ENCODE assay signal across 13 mouse cellular contexts in the genomic region with DNA sequence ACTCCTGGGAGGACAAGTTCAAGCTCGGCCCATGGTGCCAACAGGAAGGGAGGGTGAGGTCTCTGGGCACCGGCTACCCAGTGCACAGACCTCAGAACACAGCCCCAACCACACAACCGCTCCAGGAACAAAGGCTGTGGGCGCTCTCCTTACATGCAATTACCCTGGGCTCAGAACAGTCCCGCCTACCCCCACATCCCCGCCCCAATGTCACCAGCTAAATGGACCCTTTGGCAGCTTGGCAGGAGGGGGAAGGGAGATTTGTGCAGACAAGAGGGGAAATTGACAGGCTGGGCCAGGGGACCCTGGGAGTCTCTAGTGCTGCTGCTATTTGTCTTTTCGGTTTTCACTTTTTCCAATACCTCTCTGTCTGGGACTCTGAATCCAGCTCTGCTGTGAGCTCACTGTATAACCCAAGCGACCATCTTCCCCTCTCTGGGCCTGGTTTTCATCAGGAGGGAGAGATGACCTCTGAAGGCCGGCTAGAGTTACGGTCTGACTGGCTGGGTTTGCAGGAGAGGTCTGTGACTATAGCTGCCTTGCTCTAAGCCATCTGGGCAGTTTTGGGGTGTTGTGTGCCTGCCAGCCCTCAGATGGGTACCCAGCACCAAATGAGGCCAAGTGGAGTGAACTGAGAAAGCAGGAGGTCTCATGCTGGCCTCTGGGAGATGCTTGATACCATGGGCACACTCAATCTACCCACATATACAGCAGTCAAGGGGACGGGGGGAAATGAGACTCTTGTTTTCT. TPM values are rescaled to one million over a fixed set of nuclear protein-coding genes. Genes with fewer than 3 reads are reported as not detected.
DNase-seq lines count a peak whose midpoint lies in the region; ATAC-seq and TF ChIP-seq lines count a peak whose summit lies in the region.
"Had no signal": no experiment of that assay in that cellular context is flagged by ENCODE, and none has a peak within 500 bp of the region (broad histone marks: within the 10 kb centered on the region; RNA-seq: fewer than 3 reads in every experiment).

No protein-coding gene starts in this region.

- no peaks in the 10 kb centered on the region for H3K36me3 ChIP-seq in forebrain, embryonic 12.5 days (replicated peaks)
- no peaks in the 10 kb centered on the region for H3K36me3 ChIP-seq in hindbrain, postnatal 0 days (ENCODE audit: insufficient read depth, low read length)
- no peaks in the 10 kb centered on the region for H3K36me3 ChIP-seq in neural tube, embryonic 14.5 days (ENCODE audit: control insufficient read depth, insufficient read depth, low read length)
- H3K36me3 ChIP-seq: limb, embryonic 15.5 days; stomach, embryonic 15.5 days had no signal

- WGBS in forebrain, embryonic 12.5 days: 35% methylated on average over 11 of the region's 11 CpGs
- 36% methylated on average over 11 of the region's 11 CpGs for WGBS in hindbrain, postnatal 0 days
- WGBS in neural tube, embryonic 14.5 days: 29% methylated on average over 11 of the region's 11 CpGs
- 70% methylated on average over 11 of the region's 11 CpGs for WGBS in lung, adult 2 months

- H3K27me3 ChIP-seq in forebrain, embryonic 12.5 days: no peaks in the 10 kb centered on the region
- no peaks in the 10 kb centered on the region for H3K27me3 ChIP-seq in hindbrain, postnatal 0 days (ENCODE audit: insufficient read depth, low read length)
- no peaks in the 10 kb centered on the region for H3K27me3 ChIP-seq in neural tube, embryonic 14.5 days (ENCODE audit: control insufficient read depth, insufficient read depth, low read length)
- H3K27me3 ChIP-seq: limb, embryonic 15.5 days; stomach, embryonic 15.5 days had no signal

- peak; percentile 87 for ATAC-seq in forebrain, embryonic 12.5 days (ENCODE audit: low FRiP score)
- peak; percentile 53 for ATAC-seq in hindbrain, postnatal 0 days
- ATAC-seq in neural tube, embryonic 14.5 days (ENCODE audit: low read depth): peak; percentile 56; the same call in 1 of the 2 replicates

- peak; percentile 55 for DNase-seq in embryo, embryonic 10 days (ENCODE audit: low spot score)
- no peak for DNase-seq in embryo, embryonic 9.5 days (ENCODE audit: extremely low spot score)
- DNase-seq in hindbrain, postnatal 0 days (ENCODE audit: low spot score): peak; percentile 51
- DNase-seq in lung, adult 2 months: no peak
- no peak for DNase-seq in layer of hippocampus, postnatal 25 days (ENCODE audit: extremely low spot score in 1 of 2, low spot score in 1 of 2)
- DNase-seq in kidney, adult 18-20 months: no peak
- DNase-seq: gastrocnemius, postnatal 10 days; kidney, adult 8-10 months; lung, postnatal 10 days had no signal

- peaks cover 40% of the 10 kb centered on the region for H3K4me1 ChIP-seq in forebrain, embryonic 12.5 days
- H3K4me1 ChIP-seq in hindbrain, postnatal 0 days (ENCODE audit: insufficient read depth, low read length): peaks cover 19% of the 10 kb centered on the region; the same call in 1 of the 2 replicates
- H3K4me1 ChIP-seq in neural tube, embryonic 14.5 days (ENCODE audit: control insufficient read depth, insufficient read depth, low read length): peaks cover 16% of the 10 kb centered on the region
- no peaks in the 10 kb centered on the region for H3K4me1 ChIP-seq in lung, adult 2 months (ENCODE audit: control insufficient read depth, insufficient read depth, low read length)

- no peak for TF ChIP-seq POLR2A in lung, adult 2 months (IDR thresholded peaks at IDR 0.05; ENCODE audit: borderline replicate concordance, extremely low read depth, low read depth, low read length)

- no peaks in the 10 kb centered on the region for H3K9me3 ChIP-seq in forebrain, embryonic 12.5 days
- H3K9me3 ChIP-seq in hindbrain, postnatal 0 days (ENCODE audit: low read length): no peaks in the 10 kb centered on the region
- no peaks in the 10 kb centered on the region for H3K9me3 ChIP-seq in neural tube, embryonic 14.5 days (ENCODE audit: control insufficient read depth, low read length)
- H3K9me3 ChIP-seq: limb, embryonic 15.5 days; stomach, embryonic 15.5 days had no signal

- peak overlapping the region; percentile 40 for H3K9ac ChIP-seq in forebrain, embryonic 12.5 days
- H3K9ac ChIP-seq in hindbrain, postnatal 0 days (replicated peaks; ENCODE audit: low read length): no peak overlapping the region
- no peak overlapping the region for H3K9ac ChIP-seq in neural tube, embryonic 14.5 days (replicated peaks; ENCODE audit: low read depth, low read length)
- H3K9ac ChIP-seq: limb, embryonic 15.5 days; stomach, embryonic 15.5 days had no signal

- H3K4me2 ChIP-seq in forebrain, embryonic 12.5 days: peak overlapping the region; percentile 41
- no peak overlapping the region for H3K4me2 ChIP-seq in hindbrain, postnatal 0 days (ENCODE audit: low read depth, low read length)
- no peak overlapping the region for H3K4me2 ChIP-seq in neural tube, embryonic 14.5 days (ENCODE audit: low read depth, low read length)
- H3K4me2 ChIP-seq: limb, embryonic 15.5 days; stomach, embryonic 15.5 days had no signal

- no peak for TF ChIP-seq CTCF in hindbrain, postnatal 0 days (IDR thresholded peaks at IDR 0.05; ENCODE audit: low read depth)
- no peak for TF ChIP-seq CTCF in lung, adult 2 months (IDR thresholded peaks at IDR 0.05; ENCODE audit: insufficient read depth, low read length)

- H3K27ac ChIP-seq in forebrain, embryonic 12.5 days: peak overlapping the region; percentile 74
- no peak overlapping the region for H3K27ac ChIP-seq in hindbrain, postnatal 0 days
- peak overlapping the region; percentile 52; the same call in 1 of the 2 replicates for H3K27ac ChIP-seq in neural tube, embryonic 14.5 days (ENCODE audit: low read depth, low read length)
- H3K27ac ChIP-seq: limb, embryonic 15.5 days; stomach, embryonic 15.5 days had no signal

- peak overlapping the region; percentile 1; the same call in 1 of the 2 replicates for H3K4me3 ChIP-seq in forebrain, embryonic 12.5 days (replicated peaks)
- H3K4me3 ChIP-seq in hindbrain, postnatal 0 days (ENCODE audit: low read length): no peak overlapping the region
- no peak overlapping the region for H3K4me3 ChIP-seq in neural tube, embryonic 14.5 days (ENCODE audit: low read depth, low read length)
- H3K4me3 ChIP-seq in lung, adult 2 months (replicated peaks; ENCODE audit: extremely low read depth, low read depth, low read length): no peak overlapping the region
- H3K4me3 ChIP-seq: limb, embryonic 15.5 days; stomach, embryonic 15.5 days had no signal

RNA-seq across cellular contexts. Expression of gene Nav1, which starts 3.8 kb away (rescaled TPM):
- 32.4 and 37.9 TPM in 2 replicates for polyA plus RNA-seq in forebrain, embryonic 12.5 days (2016; fragmentation: Nextera tagmentation; extraction: Ambion mirVana)
- total RNA-seq in hindbrain, postnatal 0 days (2014; rRNA removed): 90.0 and 106 TPM in 2 replicates
- 38.6 and 39.9 TPM in 2 replicates for polyA plus RNA-seq in hindbrain, postnatal 0 days (2015; fragmentation: Nextera tagmentation; extraction: Ambion mirVana)
- polyA plus RNA-seq in neural tube, embryonic 14.5 days (2014; fragmentation: Nextera tagmentation; extraction: Ambion mirVana): 61.2 and 64.9 TPM in 2 replicates
- polyA plus RNA-seq in lung, adult 2 months (2012; rRNA removed): 19.8 and 21.2 TPM in 2 replicates
- 10 to 100 TPM; 64.2 to 96.4 TPM for total RNA-seq in layer of hippocampus, postnatal 25 days (2021)

Comparison
In these comparisons a context has a peak if more than half of its experiments do, and no peak if none do; other contexts are left out.
1. DNase-seq: peak in embryo, embryonic 10 days (single experiment) and hindbrain, postnatal 0 days (single experiment); none in embryo, embryonic 9.5 days (single experiment), lung, adult 2 months (single experiment), layer of hippocampus, postnatal 25 days (0 of 2) and kidney, adult 18-20 months (single experiment).
2. Peak in every context shown above with its lines, with median percentiles within 50 percentile points of each other: ATAC-seq.